Mouse (Mus musculus) left cerebral cortex, postnatal 4 days (tissue): Measurements from ENCODE around the gene Cox10. TPM values are rescaled to one million over a fixed set of nuclear protein-coding genes. Genes with fewer than 3 reads are reported as not detected.

Source experiments
- DNase-seq: peaks from one replicate; pipeline ENCODE4 v3.0.0-alpha.2; 2022
- intact Hi-C: fragments of 180-260 bp; cut with DNase I; formaldehyde crosslinking; loops from one replicate; pipeline ENCODE4 v1.15.1; 2025
- total RNA-seq, 2 experiments: library from RNA; stranded (reverse); gene quantifications; 2 replicates each; pipeline ENCODE4 v1.2.3; 2021

Cox10 gene
- total RNA-seq, 2 experiments from 2014 or later: 20.9 to 21.5 TPM

DNA sequence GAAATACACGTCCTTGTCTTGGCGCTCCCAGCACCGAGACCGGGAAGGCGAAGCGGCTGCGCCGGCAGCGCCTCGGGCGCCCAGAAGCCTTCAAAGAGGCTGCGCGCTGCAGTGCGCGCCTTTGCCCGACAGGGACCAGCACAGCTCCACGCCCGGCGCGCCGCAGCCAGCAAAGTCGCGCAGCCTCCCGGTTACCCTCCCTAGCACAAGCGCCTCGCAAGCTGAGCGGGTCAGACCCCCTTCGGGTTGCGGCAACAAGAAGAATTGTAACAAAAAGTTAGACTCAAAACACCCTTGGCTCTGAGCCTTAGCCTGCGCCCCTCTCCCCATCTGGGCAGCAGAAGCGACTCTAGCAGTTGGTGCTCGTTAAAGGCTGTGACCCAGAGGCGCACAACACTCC lies 158.7 kb downstream of the Cox10 start:
- intact Hi-C loops: loop anchor here (2.0 to 10.0 kb wide), 4 partner anchors 520 to 1047 kb away; no protein-coding TSS in a partner anchor
- peak; percentile 78 for DNase-seq

DNA sequence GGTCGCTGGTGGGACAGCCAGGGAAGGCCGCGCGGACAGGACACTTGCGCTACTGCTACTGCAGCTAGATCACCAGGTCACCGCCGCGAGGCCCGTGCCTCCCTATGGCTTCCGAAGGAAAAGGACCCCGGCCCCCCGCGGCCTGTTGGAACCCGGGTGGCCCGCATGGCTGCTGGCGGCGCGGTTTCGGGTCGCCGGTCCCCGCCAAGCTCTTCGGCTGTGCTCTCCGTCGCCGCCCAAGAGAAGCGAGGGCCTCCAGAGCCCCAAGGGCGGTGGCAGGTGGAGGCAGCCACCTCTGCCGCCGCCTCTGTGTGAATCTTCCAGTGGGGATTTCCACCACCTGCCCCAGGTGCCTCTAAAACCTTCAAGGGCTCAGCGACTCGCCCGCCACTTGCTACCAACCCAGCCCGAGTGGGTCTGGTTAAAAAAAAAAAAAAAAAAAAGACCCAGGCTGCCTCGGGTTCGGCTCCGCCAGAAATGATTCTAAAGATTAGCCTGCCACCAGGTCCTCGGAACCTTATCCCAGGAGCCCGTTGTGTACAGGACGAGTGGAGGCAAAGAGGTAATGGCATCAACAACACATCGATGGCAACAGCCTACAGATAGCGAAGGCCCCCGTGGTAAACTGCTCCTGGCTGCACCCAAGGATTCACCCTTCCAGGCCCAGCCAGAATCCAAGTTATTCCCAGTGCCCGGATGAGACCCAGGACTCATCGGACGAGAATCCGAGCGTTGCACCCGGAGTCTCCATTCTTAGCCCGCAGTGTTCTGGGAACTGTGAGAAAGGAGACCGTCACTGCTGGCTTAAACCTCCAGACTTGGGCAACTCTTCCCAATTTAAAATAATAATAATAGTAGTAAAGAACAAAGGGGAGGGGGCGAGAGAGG lies 159.8 kb downstream of the Cox10 start:
- no peak for DNase-seq

DNA sequence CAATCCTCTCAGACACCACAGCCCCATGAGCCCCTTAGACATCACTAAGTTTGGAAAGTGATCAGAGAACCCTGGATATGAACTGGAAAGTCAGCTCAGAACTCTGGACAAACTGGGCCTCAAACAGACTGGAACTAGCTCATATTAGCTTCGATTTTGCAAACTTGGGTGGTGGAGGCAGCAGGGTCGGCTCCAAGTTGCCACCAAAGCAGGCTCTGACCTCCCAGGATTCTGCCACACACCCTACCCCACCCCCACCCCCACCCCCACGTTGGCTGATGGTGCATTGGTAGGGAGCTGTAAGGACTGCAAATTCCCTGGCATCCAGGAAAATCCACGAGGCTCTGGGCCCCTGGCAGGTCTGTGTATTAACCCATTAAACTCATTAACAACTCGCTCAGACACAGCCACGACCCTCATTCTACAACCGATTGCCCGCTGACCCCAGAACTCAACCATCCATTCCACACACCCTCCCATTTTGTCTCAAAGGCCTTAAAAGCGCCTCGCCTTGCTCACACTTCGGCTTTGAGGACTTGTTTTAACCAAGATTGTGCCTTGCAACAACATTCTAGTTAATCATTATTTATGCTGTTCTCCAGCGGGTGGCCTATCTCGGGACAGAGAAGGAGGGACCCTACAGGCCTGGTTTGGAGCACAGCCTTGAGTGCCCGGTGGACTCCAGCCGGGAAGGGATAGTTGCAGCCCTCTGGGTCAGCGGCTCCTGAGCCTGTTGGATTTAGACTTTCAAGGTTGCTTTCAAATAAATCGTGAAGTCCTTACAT lies 160.8 kb downstream of the Cox10 start:
- no peak for DNase-seq
- intact Hi-C loops: loop anchor here (10.0 kb wide), 1 partner anchor 514 kb away; no protein-coding TSS in a partner anchor

More for the DNA sequence above, 159.8 kb downstream of the Cox10 start:
- intact Hi-C loops: loop anchor here (2.0 to 10.0 kb wide), 5 partner anchors 515 to 1048 kb away; no protein-coding TSS in a partner anchor

DNA sequence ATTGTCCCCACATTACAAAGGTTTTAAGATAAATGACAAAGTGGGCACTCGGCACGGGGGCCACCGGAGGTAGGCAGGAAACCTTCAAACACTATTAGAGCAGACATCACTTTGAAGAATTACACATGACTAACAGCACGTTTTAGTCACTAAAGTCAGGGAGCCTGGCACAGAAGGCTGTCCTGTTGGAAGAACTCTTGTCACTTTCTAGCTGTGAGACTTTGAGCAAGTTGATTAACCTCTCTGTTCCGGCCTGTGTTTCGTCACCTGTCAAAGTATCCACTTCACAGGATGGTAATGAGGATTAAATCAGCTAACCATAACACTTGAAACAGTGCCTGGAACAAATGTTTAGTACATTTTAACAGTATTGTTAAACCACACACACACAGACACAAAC lies 161.7 kb downstream of the Cox10 start:
- DNase-seq: no peak
- intact Hi-C loops: loop anchor here (10.0 kb wide), 1 partner anchor 513 kb away; no protein-coding TSS in a partner anchor

DNA sequence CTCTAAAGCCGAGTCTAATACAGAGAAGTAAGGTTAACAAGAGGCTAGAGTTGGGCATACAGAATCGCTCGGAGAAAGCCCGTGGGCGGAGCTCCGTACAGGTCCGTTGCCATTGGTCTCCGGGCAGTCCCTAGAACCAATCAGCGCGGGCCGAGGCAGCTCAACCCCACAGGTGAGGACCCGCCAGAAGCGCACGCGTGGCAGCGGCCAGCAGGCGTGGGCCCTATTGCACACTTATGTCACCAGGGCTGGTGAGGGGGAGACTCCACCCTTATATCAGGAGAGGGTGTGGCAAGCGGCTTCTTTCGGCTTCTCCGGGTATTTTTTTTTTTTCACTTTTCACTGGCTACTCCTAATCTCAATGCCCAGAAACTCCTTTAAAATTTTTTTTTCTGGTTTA lies 164.9 kb downstream of the Cox10 start:
- DNase-seq: peak; percentile 70
- intact Hi-C loops: loop anchor here (10.0 kb wide), 1 partner anchor 510 kb away; no protein-coding TSS in a partner anchor

DNA sequence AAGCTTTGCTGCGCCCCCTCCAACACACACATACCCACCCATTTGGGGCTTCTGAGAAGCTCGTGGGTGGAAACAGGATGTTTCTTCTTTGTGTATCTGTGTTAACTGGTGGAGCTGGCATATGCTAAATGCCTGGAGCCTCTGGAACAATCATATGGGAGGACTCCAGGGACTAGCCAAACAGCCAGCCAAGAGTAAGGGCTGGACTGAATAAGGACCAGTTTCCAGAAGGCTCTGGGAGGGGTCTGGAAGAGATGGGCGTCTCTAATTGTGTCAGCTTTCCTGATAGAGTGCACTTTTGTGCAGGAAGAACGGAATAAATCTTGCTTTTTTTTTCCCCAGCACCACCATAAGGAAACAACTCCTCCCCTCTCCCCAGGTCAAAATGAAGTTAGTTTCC lies 165.3 kb downstream of the Cox10 start:
- intact Hi-C loops: loop anchor here (10.0 kb wide), 1 partner anchor 509 kb away; no protein-coding TSS in a partner anchor
- DNase-seq: no peak

Other genes with a start within 250 kb of the Cox10 start
- 1 to 10 TPM; 1.6 to 1.9 TPM for gene Hs3st3b1, start 157.2 kb downstream of the Cox10 start, total RNA-seq